Mouse (Mus musculus): ENCODE data around the gene Ifit3.
"Not testable (repeated sequence)": the region's sequence is repeated elsewhere in the genome, so short reads cannot be mapped to it uniquely, and the experiment has no call there.

The Ifit3 gene

GRCm38 (mm10) chr19:34588959-34589358 lies 5.6 kb downstream of the Ifit3 start:
- no peak for DNase-seq

DNA sequence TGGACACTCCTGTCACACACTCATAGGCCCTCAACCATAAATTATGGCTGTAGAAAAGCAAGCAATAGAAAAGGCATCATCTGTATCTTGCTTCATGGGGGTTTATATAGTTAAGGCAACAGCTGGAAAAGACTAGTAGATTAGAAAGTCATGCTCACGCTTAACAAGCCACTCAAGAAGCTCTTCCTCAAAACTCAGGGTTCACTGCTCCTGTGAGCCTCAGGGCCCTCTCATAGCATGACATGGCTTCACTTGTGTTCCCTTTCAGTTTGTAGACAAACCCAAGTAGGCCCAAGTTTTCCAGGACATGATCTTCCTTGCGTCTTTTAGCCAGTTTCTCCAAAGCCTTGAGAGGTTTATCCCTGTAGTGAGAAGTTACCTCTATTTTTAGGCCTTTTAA lies 10.1 kb downstream of the Ifit3 start:
- DNase-seq: no peak

DNA sequence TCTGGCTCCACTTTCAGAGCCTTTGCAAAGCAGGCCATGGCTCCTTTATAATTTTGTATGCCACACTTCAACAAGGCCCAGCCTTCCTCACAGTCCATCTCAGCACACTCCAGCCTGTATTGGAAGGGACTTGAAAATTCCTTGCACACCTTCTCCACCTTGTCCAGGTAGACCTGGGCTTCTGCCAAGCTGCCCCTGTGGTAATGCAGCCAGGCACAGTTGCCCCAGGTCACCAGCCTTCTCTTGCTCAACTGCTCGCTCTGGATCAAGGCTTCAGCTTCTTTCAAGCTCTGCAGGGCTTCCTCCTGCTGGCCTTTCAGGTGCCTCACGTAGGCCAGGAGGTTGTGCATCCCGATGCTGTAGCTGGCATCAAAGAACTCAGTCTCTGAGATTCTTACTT lies 11.2 kb downstream of the Ifit3 start:
- DNase-seq: not testable (repeated sequence)

DNA sequence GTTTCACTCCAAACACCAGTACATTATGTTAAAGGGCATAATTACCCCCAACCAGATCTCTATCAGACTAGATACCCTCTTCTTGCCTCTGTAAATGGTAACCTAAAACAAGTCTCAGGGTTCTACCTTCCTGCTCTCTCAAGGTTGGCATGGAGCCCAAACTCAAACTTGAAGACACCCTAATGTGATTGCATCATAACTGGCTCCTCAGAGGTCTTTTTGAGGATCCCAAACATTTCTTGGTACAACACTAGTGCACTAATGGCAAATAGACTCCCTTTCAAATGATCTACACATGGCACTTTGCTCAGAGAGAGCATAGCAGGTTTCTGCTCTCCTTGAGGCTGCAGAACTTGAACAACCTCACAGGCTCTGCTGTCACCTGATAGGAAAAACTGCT lies 13.5 kb downstream of the Ifit3 start:
- DNase-seq: no peak

DNA sequence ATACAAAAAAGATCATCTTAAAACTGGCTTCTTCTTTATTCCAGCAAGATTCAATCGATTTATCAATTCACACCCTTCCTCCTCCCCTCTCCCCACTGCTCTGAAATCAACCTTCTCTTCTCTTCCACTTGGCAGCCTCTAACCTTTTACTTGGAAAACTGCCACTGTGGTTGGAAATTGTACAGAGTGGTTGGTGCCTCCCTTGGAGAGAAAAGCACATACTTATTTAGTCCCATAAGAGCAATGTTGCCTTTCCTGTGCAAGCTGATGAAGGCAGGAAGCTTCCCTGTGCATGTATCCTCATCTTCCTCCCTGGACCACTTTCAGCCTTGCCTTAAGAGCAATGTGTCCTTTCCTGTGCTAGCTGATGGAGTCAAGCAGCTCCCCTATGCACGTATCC lies 15.0 kb downstream of the Ifit3 start:
- no peak for DNase-seq

DNA sequence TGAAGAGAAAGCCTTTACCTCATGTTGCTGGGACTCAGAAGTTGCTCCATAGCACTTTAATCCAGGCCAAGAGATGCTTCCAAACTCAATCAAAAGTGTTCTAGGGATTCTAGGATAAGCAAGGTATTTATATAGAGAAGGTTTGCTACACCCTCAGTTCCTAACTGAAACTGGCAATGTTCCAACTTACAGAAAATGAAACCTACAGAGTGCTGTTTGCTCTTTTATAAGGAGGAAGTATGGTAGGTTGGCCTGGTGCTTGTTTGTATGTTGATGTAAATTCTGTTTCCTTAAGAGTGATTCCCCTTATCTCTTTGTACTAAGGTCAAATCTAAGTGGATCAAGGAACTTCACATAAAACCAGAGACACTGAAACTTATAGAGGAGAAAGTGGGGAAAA lies 15.9 kb downstream of the Ifit3 start:
- DNase-seq: not testable (repeated sequence)

GRCm38 (mm10) chr19:34601888-34602287 lies 18.6 kb downstream of the Ifit3 start, which contains the start of gene Ifit1bl1:
Ifit1bl1 (minus strand) TSS chr19:34601956.
- DNase-seq: not testable (repeated sequence)

- no peak for DNase-seq
These were observed 22.1 kb downstream of the Ifit3 start for GRCm38 (mm10) chr19:34605472-34605871.

- peak; percentile 48 to 69 for DNase-seq
These were observed 24.1 kb downstream of the Ifit3 start, which contains the start of gene Ifit3b for GRCm38 (mm10) chr19:34607237-34608051. Ifit3b (plus strand) TSS chr19:34607970.

DNA sequence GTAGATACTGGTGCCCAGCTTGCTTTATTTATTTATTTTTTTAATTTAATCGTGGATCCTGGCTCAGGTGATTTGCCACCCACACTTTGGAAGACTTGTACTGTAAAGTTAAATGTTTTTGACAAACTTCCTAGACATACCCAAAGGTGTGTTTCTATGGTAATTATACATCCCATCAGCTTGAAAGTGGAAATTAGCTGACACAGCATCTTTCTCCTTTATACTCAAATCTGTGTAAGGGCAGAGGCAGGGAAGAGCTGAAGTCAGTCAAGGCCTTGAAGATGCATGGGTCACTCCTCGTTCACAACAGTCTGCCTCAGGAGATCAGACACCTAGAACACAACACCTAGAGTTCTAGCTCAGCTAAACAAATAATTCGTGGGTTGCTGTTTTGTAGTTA lies 26.8 kb downstream of the Ifit3 start:
- not testable (repeated sequence) for DNase-seq

GRCm38 (mm10) chr19:34612243-34613001 lies 29.1 kb downstream of the Ifit3 start:
- not testable (repeated sequence) for DNase-seq

DNA sequence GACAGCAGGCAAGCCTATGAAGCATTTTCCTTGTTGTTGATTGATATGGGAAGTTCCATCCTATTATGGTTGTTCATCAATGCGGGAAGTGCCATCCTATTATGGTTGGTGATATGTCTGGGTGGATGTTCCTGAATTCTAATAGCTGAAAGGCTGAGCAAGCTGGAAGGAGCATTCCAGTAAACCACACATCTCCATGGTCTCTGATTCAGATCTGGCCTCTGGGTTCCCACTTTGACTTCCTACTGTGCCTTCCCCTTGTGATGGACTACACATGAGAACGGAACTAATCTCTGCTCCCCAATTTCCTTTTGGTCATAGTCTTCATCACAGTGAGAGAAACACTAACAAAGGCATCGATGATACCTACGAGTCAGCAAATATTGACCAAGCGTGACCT lies 37.5 kb downstream of the Ifit3 start:
- DNase-seq: no peak

GRCm38 (mm10) chr19:34623781-34624180 lies 40.5 kb downstream of the Ifit3 start:
- DNase-seq: no peak

DNA sequence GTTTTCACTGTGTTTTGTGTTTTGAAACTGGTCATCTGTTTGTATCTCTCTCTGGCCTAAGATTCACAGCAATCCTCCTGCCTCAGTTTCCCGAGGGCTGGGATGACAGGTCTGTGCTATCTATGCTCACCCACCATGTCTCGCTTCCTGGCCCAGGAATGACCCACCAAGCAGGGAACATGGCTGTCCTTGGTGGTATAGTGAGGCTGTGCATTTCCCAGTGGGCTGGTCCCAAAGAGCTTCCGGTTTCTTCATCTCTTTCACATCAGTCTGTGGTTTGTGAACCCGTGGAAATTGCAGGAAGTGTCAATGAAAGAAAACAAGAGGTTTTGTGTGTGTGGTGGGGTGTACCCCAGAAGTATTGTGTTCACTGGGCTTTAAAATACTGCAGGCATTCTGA lies 41.3 kb downstream of the Ifit3 start:
- DNase-seq: no peak

GRCm38 (mm10) chr19:34627496-34627895 lies 44.2 kb downstream of the Ifit3 start:
- no peak for DNase-seq

DNA sequence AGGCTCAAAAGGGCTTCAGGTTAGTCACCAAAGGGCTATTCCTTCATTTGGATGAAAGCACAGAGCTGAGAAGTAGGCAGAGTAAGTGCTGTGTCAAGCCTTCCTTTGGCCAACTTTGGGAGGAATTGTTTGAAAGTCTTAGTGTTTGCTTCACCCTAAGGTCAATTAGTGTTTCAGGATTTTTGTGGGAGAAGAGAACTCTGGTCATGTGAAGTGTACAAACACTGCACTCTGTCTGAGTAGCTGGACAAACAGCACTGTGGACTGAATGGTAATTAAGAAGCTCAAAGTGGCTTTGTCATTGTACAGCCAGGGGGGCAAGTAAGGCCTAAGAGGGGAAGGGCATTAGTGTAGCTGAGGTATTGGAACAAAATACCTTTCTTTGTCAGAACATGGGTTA lies 48.2 kb downstream of the Ifit3 start:
- DNase-seq: no peak

- DNase-seq: no peak
These were observed 50.2 kb downstream of the Ifit3 start for GRCm38 (mm10) chr19:34633484-34633883.

GRCm38 (mm10) chr19:34636933-34637557 lies 53.7 kb downstream of the Ifit3 start:
- peak; percentile 71 to 79 for DNase-seq
